Mouse (Mus musculus) heart, adult 2 months (tissue): ENCODE data around the gene Nhsl2. TPM values are rescaled to one million over a fixed set of nuclear protein-coding genes. Genes with fewer than 3 reads are reported as not detected.

Source experiments
- DNase-seq, 2 experiments: peaks; one replicate each; pipeline ENCODE4 v3.0.0; 2021
- H3K27ac ChIP-seq: fragments of 200-600 bp; 2 replicates; pipeline ENCODE4 v1.8.1; 2022
- H3K27me3 ChIP-seq: fragments of 200-500 bp; 2 replicates; pipeline ENCODE4 v1.6.1; 2012; ENCODE audit warnings: mild to moderate bottlenecking, low read length, inconsistent platforms, mixed read lengths; ENCODE audit not compliant: control insufficient read depth, insufficient read depth
- H3K36me3 ChIP-seq: fragments of 200-500 bp; 2 replicates; pipeline ENCODE4 v1.6.1; 2012; ENCODE audit warnings: low read length, inconsistent platforms; ENCODE audit not compliant: control insufficient read depth, insufficient read depth
- H3K4me1 ChIP-seq: fragments of 200-500 bp; 2 replicates; pipeline ENCODE4 v1.6.1; 2011; ENCODE audit warnings: low read length; ENCODE audit not compliant: control insufficient read depth, insufficient read depth
- H3K4me3 ChIP-seq: fragments of 200-600 bp; 2 replicates; pipeline ENCODE4 v1.8.1; 2022
- H3K79me2 ChIP-seq: fragments of 200-500 bp; replicated peaks from 2 replicates; pipeline ENCODE4 v1.6.1; 2012; ENCODE audit warnings: mild to moderate bottlenecking, inconsistent platforms, low read length, moderate library complexity, mixed read lengths; ENCODE audit not compliant: control insufficient read depth, insufficient read depth
- H3K9ac ChIP-seq: fragments of 200-500 bp; 2 replicates; pipeline ENCODE4 v1.6.1; 2012; ENCODE audit warnings: low read depth, mild to moderate bottlenecking, control low read depth, inconsistent platforms, low read length, mixed read lengths
- CTCF ChIP-seq: fragments of 200-600 bp; IDR thresholded peaks from 2 replicates; pipeline ENCODE4 v1.8.1; 2022; ENCODE audit warnings: antibody characterized with exemption, mild to moderate bottlenecking, moderate library complexity
- EP300 ChIP-seq: fragments of 200-500 bp; IDR thresholded peaks from 2 replicates; pipeline ENCODE4 v1.6.1; 2011; ENCODE audit warnings: low read depth, low read length, control low read depth; ENCODE audit not compliant: insufficient read depth
- POLR2A ChIP-seq: fragments of 200-500 bp; IDR thresholded peaks from 2 replicates; pipeline ENCODE4 v1.6.1; 2011; ENCODE audit warnings: mild to moderate bottlenecking, low read depth, low read length, control low read depth; ENCODE audit not compliant: insufficient read depth
- WGBS: fragments of 180-500 bp; shearing (Covaris S2); methylation state at CpG from one replicate; pipeline ENCODE4 v1.1.7; 2018; 5-methylcytosine and 5-hydroxymethylcytosine counted together
- intact Hi-C: fragments of 180-260 bp; cut with DNase I; formaldehyde crosslinking; loops from one replicate; pipeline ENCODE4 v1.15.1; 2025
- microRNA-seq, 2 experiments: library from miRNA; unstranded; fragments of <30 nt; microRNA quantifications; one replicate each; pipeline ENCODE4 v1.2.0; 2021
- polyA plus RNA-seq: library from polyadenylated mRNA; depleted of rRNA; stranded (reverse); fragments of >200 nt; gene quantifications from 2 replicates; pipeline ENCODE4 v1.2.3, GENCODE M21; 2012; rRNA removed
- total RNA-seq, 2 experiments: library from RNA; stranded (reverse); gene quantifications; 2 replicates each; pipeline ENCODE4 v1.2.3; 2021

The Nhsl2 gene
- total and polyA plus RNA-seq, 3 experiments = 1.4 to 4.2 (median 3.6) TPM

GRCm38 (mm10) chrX:102119042-102119864, 270.1 kb downstream of the Nhsl2 start, which contains the start of gene Pin4:
Gene Pin4 (plus strand): TSS chrX:102119447.
- Histone ChIP-seq H3K27ac (peak within 1 kb of the TSS; percentile 69), H3K79me2 (no peaks in the 10 kb centered on the region), H3K36me3 (no peaks in the 10 kb centered on the region), H3K9ac (peak within 1 kb of the TSS; percentile 85), H3K4me1 (no peaks in the 10 kb centered on the region), H3K4me3 (peak within 1 kb of the TSS; percentile 62), H3K27me3 (no peaks in the 10 kb centered on the region)
- 14% methylated on average over 30 of the region's 30 CpGs for WGBS
- TF ChIP-seq EP300 (0 out of 2 replicates have a peak, but pooled peaks have one; percentile 11), CTCF (peak; percentile 43), POLR2A (peak; percentile 62)
- DNase-seq = peak; percentile 90 to 94
- intact Hi-C loops = loop anchor here (5.0 kb wide), 1 partner anchor 47 kb away; the partner anchor contains the start of gene Rtl5

- no peaks in the 10 kb centered on the region for H3K27me3 ChIP-seq
- no peak overlapping the region for H3K27ac ChIP-seq
- TF ChIP-seq CTCF (no peak), EP300 (no peak)
- no peaks in the 10 kb centered on the region for H3K4me1 ChIP-seq
- no peaks in the 10 kb centered on the region for H3K79me2 ChIP-seq
- H3K9ac ChIP-seq = no peak overlapping the region
- DNase-seq = no peak
- H3K4me3 ChIP-seq = no peak overlapping the region
- WGBS = 60% methylated on average over 2 of the region's 2 CpGs
- H3K36me3 ChIP-seq = no peaks in the 10 kb centered on the region
- intact Hi-C loops = loop anchor here (2.0 kb wide), 1 partner anchor 35 kb away; the partner anchor contains the start of gene Ercc6l
Measured at GRCm38 (mm10) chrX:102121321-102121720, 272.1 kb downstream of the Nhsl2 start.

GRCm38 (mm10) chrX:102141157-102141556, 292.0 kb downstream of the Nhsl2 start:
- Histone ChIP-seq H3K36me3 (no peaks in the 10 kb centered on the region), H3K27me3 (no peaks in the 10 kb centered on the region), H3K4me3 (no peak overlapping the region), H3K79me2 (no peaks in the 10 kb centered on the region), H3K9ac (no peak overlapping the region), H3K27ac (no peak overlapping the region), H3K4me1 (no peaks in the 10 kb centered on the region)
- no peak for TF ChIP-seq POLR2A
- no peak for DNase-seq
- 35% methylated on average over 1 of the region's 1 CpGs for WGBS
- intact Hi-C loops = no loop called here

Small RNA genes lying within 50 kb of the gene (microRNA-seq; reads per million reads assigned to microRNA genes)
- 0 reads per million in 2 experiments for gene Gm27843

Other genes starting within 250 kb of the Nhsl2 start
- 10 to 100 TPM; 51.0 to 53.1 TPM for gene Ogt, start 209.3 kb upstream of the Nhsl2 start, total RNA-seq
- 52.4 and 113 TPM in 2 replicates for gene Ogt, start 209.3 kb upstream of the Nhsl2 start, polyA plus RNA-seq
- not detected for gene Cxcr3, start 115.1 kb upstream of the Nhsl2 start, total RNA-seq
- 0.64 and 0.66 TPM in 2 replicates for gene Cxcr3, start 115.1 kb upstream of the Nhsl2 start, polyA plus RNA-seq
- gene Gm4779, start 55.0 kb upstream of the Nhsl2 start, total RNA-seq = under 1 TPM in 1 of 2 experiments, not detected in 1; 0.26 TPM
- not detected in 2 replicates for gene Gm4779, start 55.0 kb upstream of the Nhsl2 start, polyA plus RNA-seq
- gene 8030474K03Rik, start 54.7 kb upstream of the Nhsl2 start, total RNA-seq = under 1 TPM in 1 of 2 experiments, not detected in 1; 0.13 TPM
- gene 8030474K03Rik, start 54.7 kb upstream of the Nhsl2 start, polyA plus RNA-seq = not detected in 2 replicates
- 1 to 10 TPM; 1.7 to 2.3 TPM for gene Rtl5, start 221.9 kb downstream of the Nhsl2 start, total RNA-seq
- gene Rtl5, start 221.9 kb downstream of the Nhsl2 start, polyA plus RNA-seq = 2.1 and 4.6 TPM in 2 replicates